Mouse (Mus musculus): ENCODE measurements around the gene Dpyd.

GRCm38 (mm10) chr3:119431339-119431738 lies 869.4 kb downstream of the Dpyd start:
- TF ChIP-seq CTCF (IDR thresholded peaks at IDR 0.05; ENCODE audit: low read depth) = no peak
- TF ChIP-seq EP300 (optimal IDR thresholded peaks at IDR 0.05) = no peak

Data from stomach, postnatal 0 days (tissue).